26 mouse cellular contexts compared by ENCODE assay signal in genomic region chr11:44779030-44779429, GRCm38 (mm10).
"Had no signal": no experiment of that assay in that cellular context is flagged by ENCODE, and none has a peak within 500 bp of the region (broad histone marks: within the 10 kb centered on the region; RNA-seq: fewer than 3 reads in every experiment).

No protein-coding gene starts in this region.

- DNase-seq: kidney, adult 8-10 months; kidney, postnatal 10 days; kidney, postnatal 36 days; layer of hippocampus, postnatal 36 days; left cerebral cortex, postnatal 4 days; liver, postnatal 0 days; lung, embryonic 14.5 days; lung, postnatal 36 days; right cerebral cortex, adult 18-20 months; right cerebral cortex, postnatal 14 days; right cerebral cortex, postnatal 4 days; thymus, adult 2 months; thymus, postnatal 14 days; thymus, postnatal 4 days had no signal

- H3K27ac ChIP-seq: kidney, embryonic 15.5 days; left cerebral cortex, adult 2 months; limb, embryonic 12.5 days; limb, embryonic 15.5 days; liver, embryonic 14.5 days; midbrain, embryonic 12.5 days; neural tube, embryonic 12.5 days; neural tube, embryonic 15.5 days; stomach, postnatal 0 days had no signal

- H3K9ac ChIP-seq: kidney, embryonic 15.5 days; limb, embryonic 12.5 days; limb, embryonic 15.5 days; liver, embryonic 14.5 days; liver, postnatal 0 days; lung, embryonic 14.5 days; midbrain, embryonic 12.5 days; midbrain, embryonic 15.5 days; neural tube, embryonic 12.5 days; neural tube, embryonic 15.5 days had no signal

- H3K4me3 ChIP-seq: kidney, embryonic 15.5 days; left cerebral cortex, adult 2 months; limb, embryonic 12.5 days; limb, embryonic 15.5 days; midbrain, embryonic 12.5 days; midbrain, embryonic 15.5 days; neural tube, embryonic 12.5 days; neural tube, embryonic 15.5 days had no signal

- H3K9me3 ChIP-seq: kidney, embryonic 15.5 days; limb, embryonic 12.5 days; limb, embryonic 15.5 days; midbrain, embryonic 12.5 days; midbrain, embryonic 15.5 days; neural tube, embryonic 12.5 days; neural tube, embryonic 15.5 days had no signal

- H3K4me2 ChIP-seq: kidney, embryonic 15.5 days; limb, embryonic 12.5 days; limb, embryonic 15.5 days; liver, embryonic 11.5 days; lung, embryonic 14.5 days; midbrain, embryonic 12.5 days; midbrain, embryonic 15.5 days; neural tube, embryonic 12.5 days; neural tube, embryonic 15.5 days had no signal

- H3K27me3 ChIP-seq: kidney, embryonic 15.5 days; limb, embryonic 15.5 days; midbrain, embryonic 15.5 days; neural tube, embryonic 12.5 days; neural tube, embryonic 15.5 days had no signal

- H3K36me3 ChIP-seq: kidney, embryonic 15.5 days; limb, embryonic 15.5 days; midbrain, embryonic 12.5 days; midbrain, embryonic 15.5 days; neural tube, embryonic 12.5 days; neural tube, embryonic 15.5 days had no signal

- ATAC-seq: liver, postnatal 0 days; lung, postnatal 0 days; midbrain, embryonic 15.5 days had no signal

- H3K4me1 ChIP-seq: kidney, embryonic 15.5 days; limb, embryonic 15.5 days had no signal
